Mouse (Mus musculus) cerebellum, postnatal 4 days (tissue): ENCODE measurements at regions not wholly inside any gene's neighbourhood (a gene's known extent, or its start where the extent isn't known, plus 50 kb on each side); places are given as distances from the start of the nearest gene placed in this dataset.
A peak's percentile ranks its signal among the peaks of the same experiment; 100 is the strongest.

Experiments
- DNase-seq, 2 experiments: peaks; one replicate each; pipeline ENCODE4 v3.0.0; 2022; ENCODE audit warnings: low spot score in 2 of 2, mixed read lengths in 1 of 2

GRCm38 (mm10) chrX:70820518-70820917, 229.5 kb upstream of the Mamld1 start:
- DNase-seq: no peak

- DNase-seq: no peak
Observed at GRCm38 (mm10) chrX:70817771-70818170, 232.3 kb upstream of the Mamld1 start.

GRCm38 (mm10) chrX:70816662-70817061, 233.4 kb upstream of the Mamld1 start:
- DNase-seq: peak in 1 of 2 experiments; percentile 6

DNA sequence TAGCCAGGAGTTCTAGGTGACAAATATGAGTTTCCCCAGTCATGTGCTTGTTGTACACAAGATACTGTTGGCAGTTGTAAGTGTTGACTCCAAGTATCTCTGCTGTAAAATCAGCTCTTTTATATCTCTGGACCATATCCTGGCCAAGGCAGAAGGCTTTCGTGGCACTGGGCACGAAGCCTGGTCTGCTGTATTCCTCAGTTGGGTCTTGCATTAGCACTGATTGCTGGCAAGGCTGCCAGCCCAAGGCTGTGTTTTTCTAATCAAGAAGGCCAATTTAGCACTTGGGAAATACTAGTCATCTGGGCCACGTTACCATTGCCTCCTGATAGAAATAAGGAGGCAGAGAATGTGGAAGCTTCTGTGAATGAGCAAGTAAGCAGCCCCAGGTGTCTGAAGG, 258.3 kb upstream of the Mamld1 start:
- no peak for DNase-seq

DNA sequence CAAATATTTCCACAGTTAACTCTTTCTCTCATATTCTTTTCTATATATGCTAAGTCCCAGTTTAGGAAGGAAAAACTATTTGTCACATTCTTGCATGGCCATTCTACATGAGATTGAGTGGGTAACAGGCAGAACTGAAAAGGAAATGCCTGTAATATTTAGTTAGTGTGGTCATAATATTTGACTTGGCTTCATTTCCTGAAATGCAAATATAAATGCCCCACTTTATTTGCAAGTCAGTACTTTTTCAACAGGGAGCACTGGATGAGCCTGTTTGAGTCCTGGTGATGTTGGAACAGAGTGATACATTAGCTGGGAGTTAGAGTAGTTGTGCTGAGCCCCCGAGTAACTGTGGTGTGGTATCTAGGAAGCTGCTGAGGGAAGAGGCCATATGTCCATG, 285.9 kb upstream of the Tmem185a start:
- DNase-seq: no peak

- DNase-seq: no peak
Observed at GRCm38 (mm10) chrX:70713004-70713604, 236.1 kb upstream of the Tmem185a start.

GRCm38 (mm10) chrX:70682194-70682593, 205.2 kb upstream of the Tmem185a start:
- no peak for DNase-seq

DNA sequence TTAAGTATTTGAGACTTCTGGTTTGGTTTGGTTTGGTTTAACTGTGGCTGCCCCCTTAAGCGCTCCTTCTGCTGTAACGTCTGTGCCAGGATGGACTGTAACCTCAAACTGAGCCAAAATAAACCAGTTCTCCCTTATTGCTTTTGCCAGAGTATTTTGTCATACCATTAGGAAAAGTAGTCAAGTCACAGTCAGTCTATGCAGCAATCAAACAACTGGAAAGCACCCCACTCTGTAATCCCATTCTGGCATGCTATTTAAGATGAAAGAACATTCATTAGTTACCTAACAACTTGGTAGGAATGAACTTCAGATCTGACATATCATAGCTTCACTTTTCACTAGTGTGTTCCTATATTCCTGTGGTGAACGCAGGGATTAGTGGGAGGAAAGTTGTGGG, 190.1 kb upstream of the Tmem185a start:
- DNase-seq: no peak
